Mouse (Mus musculus) MEL (cell line): ENCODE data around the gene Zfp988.
"Not testable (repeated sequence)": the region's sequence is repeated elsewhere in the genome, so short reads cannot be mapped to it uniquely, and the experiment has no call there.

ENCODE experiments used
- EP300 ChIP-seq, 2 experiments: IDR thresholded peaks; 2 replicates each; pipeline ENCODE4 v1.6.1; 2011; ENCODE audit warnings: improper control_type of control experiment in 2 of 2, low read length in 2 of 2, low read depth in 1 of 2, mild to moderate bottlenecking in 1 of 2
- GATA1 ChIP-seq: IDR thresholded peaks from 2 replicates; pipeline ENCODE4 v1.6.1; 2011; ENCODE audit warnings: low read depth, low read length, improper control_type of control experiment

- not testable (repeated sequence) for TF ChIP-seq GATA1; EP300 (IDR thresholded peaks at IDR 0.05; ENCODE audit: low read depth in 1 of 2, low read length in 2 of 2)
These were observed 35.4 kb downstream of the Zfp988 start for GRCm38 (mm10) chr4:147340876-147341275.
